Mouse (Mus musculus) kidney, postnatal 25 days (tissue): ENCODE measurements at regions not wholly inside any gene's neighbourhood (a gene's known extent, or its start where the extent isn't known, plus 50 kb on each side); places are given as distances from the start of the nearest gene placed in this dataset.
A peak's percentile ranks its signal among the peaks of the same experiment; 100 is the strongest.
"Not testable (repeated sequence)": the region's sequence is repeated elsewhere in the genome, so short reads cannot be mapped to it uniquely, and the experiment has no call there.

Experiments
- DNase-seq, 2 experiments: peaks; one replicate each; pipeline ENCODE4 v3.0.0; 2021; ENCODE audit warnings: mixed read lengths in 2 of 2

- DNase-seq = no peak
These were observed 157.6 kb downstream of the Gm906 start for GRCm38 (mm10) chr13:50092537-50092936.

GRCm38 (mm10) chr13:50064841-50065240 is 185.3 kb downstream of the Gm906 start:
- no peak for DNase-seq

GRCm38 (mm10) chr13:50064365-50064764 is 185.7 kb downstream of the Gm906 start:
- not testable (repeated sequence) for DNase-seq

GRCm38 (mm10) chr13:50059676-50060075 is 190.4 kb downstream of the Gm906 start:
- not testable (repeated sequence) for DNase-seq

- DNase-seq = not testable (repeated sequence)
These were observed 191.1 kb downstream of the Gm906 start for GRCm38 (mm10) chr13:50059054-50059453.

GRCm38 (mm10) chr13:50051746-50052145 is 198.4 kb downstream of the Gm906 start:
- not testable (repeated sequence) for DNase-seq

GRCm38 (mm10) chr13:50051110-50051509 is 199.0 kb downstream of the Gm906 start:
- not testable (repeated sequence) for DNase-seq

GRCm38 (mm10) chr13:50031757-50032156 is 218.4 kb downstream of the Gm906 start:
- DNase-seq = peak in 1 of 2 experiments; percentile 35

- DNase-seq = not testable (repeated sequence)
These were observed 208.9 kb upstream of the Gm30302 start for GRCm38 (mm10) chr13:50007730-50008129.

- DNase-seq = not testable (repeated sequence)
These were observed 167.3 kb upstream of the Gm30302 start for GRCm38 (mm10) chr13:49966072-49966471.

- not testable (repeated sequence) for DNase-seq
These were observed 159.3 kb upstream of the Gm30302 start for GRCm38 (mm10) chr13:49957993-49958681.

- DNase-seq = no peak
These were observed 117.0 kb upstream of the Gm30302 start for GRCm38 (mm10) chr13:49915781-49916180.
